Mouse (Mus musculus): ENCODE measurements at regions not wholly inside any gene's neighbourhood (a gene's known extent, or its start where the extent isn't known, plus 50 kb on each side); places are given as distances from the start of the nearest gene placed in this dataset.

- no peak for DNase-seq (ENCODE audit: low spot score)
These were observed 759.9 kb upstream of the Fam160b2 start for GRCm38 (mm10) chr14:71359581-71359980.

GRCm38 (mm10) chr14:71338219-71338618, 738.6 kb upstream of the Fam160b2 start:
- no peak for DNase-seq (ENCODE audit: low spot score)

GRCm38 (mm10) chr14:71336906-71337305, 737.3 kb upstream of the Fam160b2 start:
- no peak for DNase-seq (ENCODE audit: low spot score)

- DNase-seq (ENCODE audit: low spot score) = no peak
These were observed 734.4 kb upstream of the Fam160b2 start for GRCm38 (mm10) chr14:71334022-71334421.

GRCm38 (mm10) chr14:71329862-71330630, 730.4 kb upstream of the Fam160b2 start:
- no peak for DNase-seq (ENCODE audit: low spot score)

GRCm38 (mm10) chr14:71327621-71328020, 728.0 kb upstream of the Fam160b2 start:
- DNase-seq (ENCODE audit: low spot score) = no peak

- DNase-seq (ENCODE audit: low spot score) = no peak
These were observed 727.0 kb upstream of the Fam160b2 start for GRCm38 (mm10) chr14:71326521-71327105.

- no peak for DNase-seq (ENCODE audit: low spot score)
These were observed 715.6 kb upstream of the Fam160b2 start for GRCm38 (mm10) chr14:71315228-71315627.

- DNase-seq (ENCODE audit: low spot score) = no peak
These were observed 700.1 kb upstream of the Fam160b2 start for GRCm38 (mm10) chr14:71299755-71300154.

- no peak for DNase-seq (ENCODE audit: low spot score)
These were observed 681.9 kb upstream of the Fam160b2 start for GRCm38 (mm10) chr14:71281568-71281967.

GRCm38 (mm10) chr14:71276309-71276791, 676.7 kb upstream of the Fam160b2 start:
- DNase-seq (ENCODE audit: low spot score) = peak; percentile 9

- DNase-seq (ENCODE audit: low spot score) = no peak
These were observed 672.8 kb upstream of the Fam160b2 start for GRCm38 (mm10) chr14:71272470-71272869.

GRCm38 (mm10) chr14:71257650-71258049, 658.0 kb upstream of the Fam160b2 start:
- DNase-seq (ENCODE audit: low spot score) = no peak

- DNase-seq (ENCODE audit: low spot score) = no peak
These were observed 654.6 kb upstream of the Fam160b2 start for GRCm38 (mm10) chr14:71254207-71254606.

- no peak for DNase-seq (ENCODE audit: low spot score)
These were observed 652.5 kb upstream of the Fam160b2 start for GRCm38 (mm10) chr14:71252136-71252535.

GRCm38 (mm10) chr14:71251116-71251515, 651.5 kb upstream of the Fam160b2 start:
- DNase-seq (ENCODE audit: low spot score) = no peak

- no peak for DNase-seq (ENCODE audit: low spot score)
These were observed 649.8 kb upstream of the Fam160b2 start for GRCm38 (mm10) chr14:71249387-71249965.

- DNase-seq (ENCODE audit: low spot score) = no peak
These were observed 648.9 kb upstream of the Fam160b2 start for GRCm38 (mm10) chr14:71248534-71248933.

GRCm38 (mm10) chr14:71241655-71242390, 642.2 kb upstream of the Fam160b2 start:
- DNase-seq (ENCODE audit: low spot score) = peak; percentile 68

- no peak for DNase-seq (ENCODE audit: low spot score)
These were observed 636.6 kb upstream of the Fam160b2 start for GRCm38 (mm10) chr14:71236192-71236591.

- no peak for DNase-seq (ENCODE audit: low spot score)
These were observed 635.3 kb upstream of the Fam160b2 start for GRCm38 (mm10) chr14:71234900-71235299.

- no peak for DNase-seq (ENCODE audit: low spot score)
These were observed 634.6 kb upstream of the Fam160b2 start for GRCm38 (mm10) chr14:71234276-71234675.

Data from embryo, embryonic 10.5 days (tissue).